Mouse (Mus musculus) kidney, adult 2 months (tissue): ENCODE measurements at regions not wholly inside any gene's neighbourhood (a gene's known extent, or its start where the extent isn't known, plus 50 kb on each side); places are given as distances from the start of the nearest gene placed in this dataset.
A peak's percentile ranks its signal among the peaks of the same experiment; 100 is the strongest.

Experiments used
- DNase-seq: peaks from one replicate; pipeline ENCODE4 v3.0.0; 2021
- H3K27ac ChIP-seq: fragments of 200-500 bp; 2 replicates; pipeline ENCODE4 v1.5.1; 2012; ENCODE audit warnings: low read depth, low read length, control low read depth, inconsistent platforms; ENCODE audit not compliant: insufficient read depth
- H3K27me3 ChIP-seq: fragments of 200-500 bp; replicated peaks from 2 replicates; pipeline ENCODE4 v1.6.1; 2012; ENCODE audit warnings: mild to moderate bottlenecking, moderate library complexity, low read length, inconsistent platforms; ENCODE audit not compliant: control insufficient read depth, insufficient read depth
- H3K36me3 ChIP-seq: fragments of 200-500 bp; 2 replicates; pipeline ENCODE4 v1.6.1; 2012; ENCODE audit warnings: mild to moderate bottlenecking, moderate library complexity, low read length, inconsistent platforms; ENCODE audit not compliant: control insufficient read depth, insufficient read depth
- H3K4me1 ChIP-seq: fragments of 200-500 bp; 2 replicates; pipeline ENCODE4 v1.6.1; 2011; ENCODE audit warnings: low read length; ENCODE audit not compliant: control insufficient read depth, insufficient read depth
- H3K4me3 ChIP-seq: fragments of 200-500 bp; 2 replicates; pipeline ENCODE4 v1.5.1; 2011; ENCODE audit warnings: mild to moderate bottlenecking, low read depth, low read length, control low read depth; ENCODE audit not compliant: insufficient read depth
- CTCF ChIP-seq: fragments of 200-500 bp; conservative IDR thresholded peaks from 2 replicates; pipeline ENCODE4 v1.5.1; 2011; ENCODE audit warnings: low read depth, mild to moderate bottlenecking, control low read depth, low read length, moderate library complexity, mixed read lengths; ENCODE audit not compliant: insufficient read depth, insufficient read length
- POLR2A ChIP-seq: fragments of 200-500 bp; IDR thresholded peaks from one replicate; pipeline ENCODE4 v1.6.1; 2011; ENCODE audit warnings: low read depth, low read length, control low read depth
- WGBS: fragments of 180-500 bp; shearing (Covaris S2); methylation state at CpG from one replicate; pipeline ENCODE4 v1.1.7; 2018; 5-methylcytosine and 5-hydroxymethylcytosine counted together

DNA sequence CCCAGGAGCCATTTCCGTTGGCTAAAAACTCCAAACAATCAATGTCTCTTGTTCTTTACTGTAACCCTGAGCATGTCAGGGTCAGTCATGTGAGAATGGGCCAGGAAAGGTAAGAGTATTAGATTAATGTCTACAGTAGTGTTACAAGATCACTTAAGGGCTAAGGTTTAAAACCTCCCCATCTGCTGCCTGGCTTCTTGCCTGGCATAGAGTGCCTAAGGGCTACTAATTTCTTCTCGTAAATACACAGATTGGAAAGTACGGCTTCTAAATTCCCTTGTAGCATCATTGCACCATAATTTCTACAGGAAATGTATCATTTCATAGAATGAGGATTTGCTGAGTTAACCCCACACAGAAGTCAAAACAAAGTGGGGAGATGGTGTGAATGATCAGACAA is 281.0 kb downstream of the Col12a1 start:
- Histone ChIP-seq H3K27me3 (no peaks in the 10 kb centered on the region), H3K4me1 (no peaks in the 10 kb centered on the region), H3K36me3 (no peaks in the 10 kb centered on the region), H3K27ac (no peak overlapping the region), H3K4me3 (no peak overlapping the region)
- 69% methylated on average over 3 of the region's 3 CpGs for WGBS
- TF ChIP-seq POLR2A = no peak
- no peak for TF ChIP-seq CTCF
- no peak for DNase-seq

DNA sequence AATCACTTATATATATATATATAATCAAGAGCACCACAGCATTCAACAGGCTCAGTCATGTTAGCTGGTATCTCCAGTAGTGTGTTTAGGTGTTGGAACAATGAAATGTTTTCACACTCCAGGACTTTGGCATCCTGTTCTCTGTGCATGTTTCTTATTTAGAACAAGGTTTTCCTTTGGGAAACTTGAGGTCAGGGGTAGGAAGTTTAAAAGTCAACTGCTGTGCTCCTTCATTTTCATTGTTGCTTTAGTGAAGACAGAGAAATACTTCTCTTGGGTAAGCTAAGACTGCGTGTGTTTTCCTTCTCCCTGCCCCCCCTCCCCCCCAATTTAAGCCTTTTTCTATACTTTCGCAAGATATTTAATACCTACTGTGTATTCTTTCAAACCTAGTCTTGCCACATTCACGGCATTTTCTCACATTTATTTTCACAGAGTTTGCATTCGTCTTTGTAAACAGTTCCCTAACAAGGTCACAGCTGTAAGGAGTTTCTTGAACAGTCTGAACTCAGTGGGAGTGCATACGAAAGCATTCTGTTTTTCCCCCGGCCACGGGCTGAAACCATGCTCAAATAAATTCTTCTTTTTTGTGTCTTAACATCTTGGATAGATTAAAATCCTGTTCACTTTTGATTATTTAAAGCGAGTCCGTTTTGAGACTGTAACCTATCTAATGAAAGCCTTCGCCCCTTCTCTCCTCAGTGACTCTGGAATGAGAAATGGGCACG is 279.2 kb downstream of the Col12a1 start:
- no peaks in the 10 kb centered on the region for H3K4me1 ChIP-seq
- DNase-seq = peak; percentile 1
- H3K4me3 ChIP-seq = no peak overlapping the region
- TF ChIP-seq POLR2A = no peak
- no peak for TF ChIP-seq CTCF
- WGBS = 46% methylated on average over 11 of the region's 11 CpGs
- H3K27ac ChIP-seq = no peak overlapping the region
- no peaks in the 10 kb centered on the region for H3K36me3 ChIP-seq
- H3K27me3 ChIP-seq = no peaks in the 10 kb centered on the region; the same call in 1 of the 2 replicates

DNA sequence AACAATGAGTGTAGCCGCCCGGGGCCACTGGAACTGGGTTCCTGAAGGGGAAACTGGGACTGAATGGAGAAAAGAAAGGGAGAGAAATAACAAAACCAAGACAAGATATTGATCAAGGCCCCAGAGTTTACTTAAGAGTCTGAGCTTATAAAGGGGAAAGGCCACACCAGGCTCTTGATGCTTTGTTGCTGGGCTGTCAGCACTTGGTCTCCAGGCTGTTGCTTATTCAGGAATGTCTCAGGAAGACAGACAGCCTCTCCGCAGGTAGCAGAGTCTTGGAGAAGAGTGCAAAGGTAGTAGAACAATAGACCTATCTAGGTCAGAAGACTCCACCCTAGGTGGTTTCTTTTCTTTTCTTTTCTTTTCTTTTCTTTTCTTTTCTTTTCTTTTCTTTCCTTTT is 263.4 kb downstream of the Col12a1 start:
- Histone ChIP-seq H3K36me3 (no peaks in the 10 kb centered on the region), H3K4me1 (no peaks in the 10 kb centered on the region), H3K27ac (no peak overlapping the region), H3K4me3 (no peak overlapping the region), H3K27me3 (no peaks in the 10 kb centered on the region)
- no peak for DNase-seq
- no peak for TF ChIP-seq POLR2A
- no peak for TF ChIP-seq CTCF
- WGBS = 91% methylated on average over 3 of the region's 3 CpGs

DNA sequence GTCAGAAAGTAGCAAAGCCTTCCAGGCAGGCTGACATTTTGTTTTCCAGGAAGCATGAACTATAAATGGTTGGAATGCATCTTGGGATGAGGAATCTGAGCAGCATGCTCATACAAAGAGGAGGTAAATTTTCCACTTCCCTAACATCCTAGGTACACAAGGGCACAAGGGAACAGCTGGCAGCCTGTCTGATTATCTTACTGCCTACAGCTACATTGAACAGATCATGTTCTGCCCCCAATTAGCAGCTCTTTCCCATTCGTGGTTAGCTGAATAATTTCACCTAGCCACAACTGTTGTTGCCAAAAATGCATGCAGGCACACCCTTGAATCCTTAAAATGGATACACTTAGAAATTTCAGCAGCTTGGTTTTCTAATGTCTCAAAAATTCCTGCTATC is 239.5 kb downstream of the Col12a1 start:
- H3K27ac ChIP-seq = no peak overlapping the region
- no peak overlapping the region for H3K4me3 ChIP-seq
- H3K27me3 ChIP-seq = no peaks in the 10 kb centered on the region
- WGBS = 15% methylated on average over 1 of the region's 1 CpGs
- H3K36me3 ChIP-seq = no peaks in the 10 kb centered on the region
- no peak for DNase-seq
- TF ChIP-seq CTCF (no peak), POLR2A (no peak)
- H3K4me1 ChIP-seq = no peaks in the 10 kb centered on the region

DNA sequence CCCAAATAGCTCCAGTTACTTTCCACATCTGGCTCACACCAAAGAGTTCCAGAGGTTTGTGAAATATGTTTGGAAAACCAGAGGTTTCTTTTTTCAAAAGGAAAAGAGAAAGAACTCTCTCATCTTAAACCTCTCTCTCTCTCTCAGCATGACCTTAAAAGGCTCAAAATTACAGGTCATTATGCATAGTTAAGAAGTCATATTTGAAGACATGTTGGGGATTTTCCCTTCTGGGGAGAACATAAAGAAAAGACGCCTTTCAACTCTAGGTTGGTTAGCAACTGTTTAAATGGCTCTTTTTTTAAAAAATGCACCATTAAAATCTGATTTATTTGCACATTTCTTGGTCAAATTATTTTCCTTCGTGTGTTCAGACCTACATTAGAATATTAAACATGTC is 218.4 kb downstream of the Col12a1 start:
- TF ChIP-seq CTCF (no peak), POLR2A (no peak)
- no peak overlapping the region for H3K4me3 ChIP-seq
- H3K4me1 ChIP-seq = no peaks in the 10 kb centered on the region
- no peak overlapping the region for H3K27ac ChIP-seq
- 62% methylated on average over 2 of the region's 2 CpGs for WGBS
- no peak for DNase-seq
- H3K27me3 ChIP-seq = no peaks in the 10 kb centered on the region
- H3K36me3 ChIP-seq = no peaks in the 10 kb centered on the region

DNA sequence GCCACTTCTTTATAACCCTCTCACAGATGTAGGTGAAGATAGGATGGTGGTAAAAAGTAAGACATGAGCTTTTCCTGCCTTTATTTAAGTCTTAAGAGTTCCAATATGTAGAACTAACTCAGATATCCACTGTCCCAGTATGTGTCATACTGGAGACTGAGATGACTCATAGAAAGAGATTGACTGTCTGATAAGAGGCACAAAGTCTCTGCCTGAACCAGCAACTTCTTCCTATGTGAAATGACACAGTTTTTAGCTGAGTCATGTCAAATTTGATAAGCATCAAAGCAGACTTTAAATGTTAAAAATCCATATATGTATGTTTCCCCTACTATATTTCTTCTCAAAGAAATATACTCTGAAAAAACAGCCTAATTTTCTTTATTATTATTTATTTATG is 216.6 kb downstream of the Col12a1 start:
- Histone ChIP-seq H3K27ac (no peak overlapping the region), H3K36me3 (no peaks in the 10 kb centered on the region), H3K4me3 (no peak overlapping the region), H3K27me3 (no peaks in the 10 kb centered on the region), H3K4me1 (no peaks in the 10 kb centered on the region)
- TF ChIP-seq CTCF (no peak), POLR2A (no peak)
- DNase-seq = no peak

DNA sequence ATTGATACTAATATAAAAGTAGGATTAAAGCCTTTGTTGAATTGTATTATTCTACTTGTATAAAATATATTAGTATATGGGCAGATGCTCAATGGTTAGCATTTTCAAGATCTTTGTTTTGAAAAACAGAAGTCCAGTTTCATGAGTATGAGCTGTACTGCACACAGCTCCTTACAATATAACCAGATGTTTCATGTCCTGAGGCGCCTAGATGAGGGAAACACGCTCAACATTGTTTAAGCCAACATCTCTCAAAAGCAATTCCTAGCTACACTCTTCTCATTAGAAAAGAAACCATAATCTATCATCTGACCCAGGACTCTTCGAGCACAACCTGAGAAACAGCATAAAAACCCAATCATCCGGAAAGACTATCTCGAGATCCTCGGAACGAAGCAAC is 202.2 kb downstream of the Col12a1 start:
- no peaks in the 10 kb centered on the region for H3K27me3 ChIP-seq
- H3K27ac ChIP-seq = no peak overlapping the region
- H3K36me3 ChIP-seq = no peaks in the 10 kb centered on the region
- H3K4me1 ChIP-seq = no peaks in the 10 kb centered on the region
- WGBS = 59% methylated on average over 7 of the region's 7 CpGs
- TF ChIP-seq POLR2A = no peak
- no peak for TF ChIP-seq CTCF
- DNase-seq = no peak
- no peak overlapping the region for H3K4me3 ChIP-seq
